Mouse (Mus musculus): ENCODE data around the gene Bcan. TPM values are rescaled to one million over a fixed set of nuclear protein-coding genes. Genes with fewer than 3 reads are reported as not detected.

Bcan gene
- polyA plus RNA-seq, 1 experiment = not detected

- no peak for TF ChIP-seq GATA1 (IDR thresholded peaks at IDR 0.05; ENCODE audit: low read length)
Observed at GRCm38 (mm10) chr3:87982836-87983601, 17.0 kb downstream of the Bcan start.

GRCm38 (mm10) chr3:87981894-87982835 is 17.9 kb downstream of the Bcan start:
- no peak for TF ChIP-seq GATA1 (IDR thresholded peaks at IDR 0.05; ENCODE audit: low read length)

DNA sequence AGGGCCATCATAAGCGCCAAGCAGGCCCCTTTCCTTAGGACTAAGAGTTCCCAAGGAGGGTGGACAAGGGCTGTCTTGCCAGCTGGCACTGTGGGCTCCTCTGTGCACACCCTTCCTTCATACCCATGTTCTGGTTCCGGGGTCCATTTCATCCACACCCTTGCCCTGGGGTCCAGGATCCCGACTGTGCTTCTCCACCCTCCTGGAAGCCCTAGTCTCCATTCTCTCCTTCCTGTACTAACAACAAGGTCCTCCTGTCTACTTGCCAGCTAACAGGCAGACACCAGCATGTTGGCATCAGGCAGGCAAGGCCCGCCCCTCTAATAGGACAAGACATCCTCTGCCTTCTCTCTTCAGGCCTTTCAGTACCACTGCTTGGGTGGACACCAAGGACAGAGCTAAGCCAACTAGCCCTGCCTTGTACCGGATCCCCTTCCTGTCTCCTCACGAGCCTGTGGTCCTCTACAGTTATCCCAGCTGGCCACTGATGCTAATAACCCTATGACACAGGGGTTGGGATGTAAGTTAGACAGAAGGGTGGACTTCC is 18.7 kb downstream of the Bcan start:
- TF ChIP-seq GATA1 (IDR thresholded peaks at IDR 0.05; ENCODE audit: low read length) = no peak

DNA sequence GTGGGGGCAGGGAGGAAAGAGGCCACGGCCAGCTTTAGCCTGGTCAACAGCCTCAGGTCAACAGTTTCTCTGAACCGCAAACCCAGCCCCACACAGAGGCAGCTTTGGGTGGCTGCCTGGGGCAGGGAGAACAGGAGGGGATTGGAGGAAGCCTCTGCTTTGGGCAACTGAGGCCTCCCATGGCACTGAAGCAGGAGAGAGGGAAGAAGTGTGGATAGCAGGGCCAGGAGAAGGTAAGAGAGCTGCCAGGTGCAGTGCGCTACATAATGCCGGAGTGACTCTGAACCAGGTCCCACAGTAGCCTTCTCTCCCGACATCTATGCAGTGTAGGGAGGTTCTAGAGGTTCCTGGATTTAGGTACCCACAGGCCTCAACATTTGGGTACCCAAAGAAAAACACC is 19.3 kb downstream of the Bcan start:
- no peak for TF ChIP-seq GATA1 (IDR thresholded peaks at IDR 0.05; ENCODE audit: low read length)

GRCm38 (mm10) chr3:87980085-87980484 is 19.9 kb downstream of the Bcan start:
- no peak for TF ChIP-seq GATA1 (IDR thresholded peaks at IDR 0.05; ENCODE audit: low read length)

DNA sequence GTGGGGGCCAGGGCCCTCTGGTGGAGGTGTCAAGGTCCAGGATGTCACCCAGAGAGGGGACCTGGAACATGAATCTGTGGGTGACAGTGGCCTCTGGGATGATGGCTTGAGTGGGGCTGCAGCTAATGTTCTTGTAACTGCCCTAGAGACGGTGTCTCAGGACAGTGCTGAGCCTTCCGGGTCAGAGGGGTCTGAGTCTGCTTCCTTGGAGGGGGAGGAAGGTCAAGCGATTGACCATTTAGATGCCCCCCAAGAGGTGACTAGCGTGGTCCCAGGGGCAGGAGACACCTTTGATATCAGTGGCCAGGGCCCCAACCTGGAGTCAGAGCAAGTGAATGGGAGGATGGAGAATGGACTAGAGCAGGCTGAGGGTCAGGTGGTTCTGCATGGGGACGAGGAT is 20.5 kb downstream of the Bcan start:
- no peak for TF ChIP-seq GATA1 (IDR thresholded peaks at IDR 0.05; ENCODE audit: low read length)

DNA sequence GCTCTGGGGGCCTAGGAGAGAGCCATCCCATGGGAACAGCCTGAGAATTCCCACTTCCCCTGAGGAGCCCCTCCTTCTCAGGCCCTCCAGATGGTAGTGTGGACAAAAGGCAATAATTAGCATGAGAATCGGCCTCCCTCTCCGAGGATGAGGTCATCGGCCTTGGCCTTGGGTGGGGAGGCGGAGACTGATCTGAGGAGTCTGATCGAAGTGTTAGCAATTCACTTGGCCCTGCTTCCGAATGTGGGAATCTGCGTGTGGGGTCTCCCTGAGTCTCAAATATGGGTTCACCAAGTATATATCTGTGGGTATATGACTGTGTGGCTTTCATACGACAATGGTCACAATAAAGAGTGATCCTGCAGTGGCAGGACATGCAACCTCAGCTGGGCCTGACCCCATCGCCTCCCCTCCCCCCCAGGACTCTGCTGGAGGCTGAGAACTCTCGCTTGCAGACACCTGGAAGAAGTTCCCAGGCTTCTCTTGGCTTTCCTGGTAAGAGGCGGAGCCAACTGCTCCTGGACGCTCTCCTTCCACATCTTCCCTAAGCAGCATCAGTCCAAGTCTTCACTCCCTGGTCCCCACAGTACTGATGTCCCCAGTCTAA is 25.5 kb downstream of the Bcan start:
- TF ChIP-seq GATA1 (IDR thresholded peaks at IDR 0.05; ENCODE audit: low read length) = no peak

GRCm38 (mm10) chr3:87973593-87974380 is 26.2 kb downstream of the Bcan start:
- no peak for TF ChIP-seq GATA1 (IDR thresholded peaks at IDR 0.05; ENCODE audit: low read length)

- no peak for TF ChIP-seq GATA1 (IDR thresholded peaks at IDR 0.05; ENCODE audit: low read length)
Observed at GRCm38 (mm10) chr3:87972776-87973175, 27.3 kb downstream of the Bcan start.

DNA sequence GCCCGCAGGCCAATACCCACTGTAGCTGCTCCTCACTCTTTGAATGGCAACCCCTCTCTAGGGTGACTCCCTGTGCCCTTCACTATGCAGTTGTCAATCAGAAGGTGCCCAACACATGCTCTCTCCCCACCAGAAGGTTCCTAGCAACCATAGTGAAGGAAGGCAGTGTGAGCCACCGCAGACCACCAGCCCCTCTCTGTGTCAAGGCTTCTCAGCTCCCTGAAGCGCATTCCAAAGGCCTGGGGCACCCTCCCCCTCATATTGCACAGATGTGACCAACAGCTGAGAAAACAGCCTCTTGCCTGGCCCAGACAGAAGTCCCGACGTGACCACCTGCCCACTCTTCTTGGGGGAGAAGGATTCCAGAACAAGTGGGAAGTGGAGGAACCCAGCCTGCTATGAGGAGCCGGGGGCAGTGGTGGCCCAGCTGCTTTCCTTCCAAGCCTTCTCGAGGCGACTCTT is 27.8 kb downstream of the Bcan start:
- no peak for TF ChIP-seq GATA1 (IDR thresholded peaks at IDR 0.05; ENCODE audit: low read length)

GRCm38 (mm10) chr3:87971489-87972202 is 28.4 kb downstream of the Bcan start:
- no peak for TF ChIP-seq GATA1 (IDR thresholded peaks at IDR 0.05; ENCODE audit: low read length)

DNA sequence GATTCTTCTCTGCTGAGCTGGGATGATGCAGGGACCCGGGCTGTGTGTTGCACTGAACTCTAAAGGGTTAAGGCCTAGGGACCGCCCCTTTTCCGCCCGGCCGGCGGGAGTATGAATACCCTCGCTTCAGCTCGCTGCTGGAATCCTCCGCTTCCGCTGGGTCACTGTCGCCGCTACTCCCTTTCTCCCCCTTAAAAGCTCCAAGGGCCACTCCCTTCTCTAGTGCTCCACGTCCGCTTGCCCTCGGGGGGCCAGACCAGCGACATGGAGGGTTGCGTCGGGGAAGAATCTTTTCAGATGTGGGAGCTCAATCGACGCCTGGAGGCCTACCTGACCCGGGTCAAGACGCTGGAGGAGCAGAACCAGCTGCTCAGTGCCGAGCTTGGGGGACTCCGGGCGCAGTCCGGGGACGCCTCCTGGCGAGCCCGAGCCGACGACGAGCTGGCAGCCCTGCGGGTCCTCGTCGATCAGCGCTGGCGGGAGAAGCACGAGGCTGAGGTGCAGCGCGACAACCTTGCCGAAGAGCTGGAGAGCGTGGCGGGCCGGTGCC is 29.0 kb downstream of the Bcan start, which contains the start of gene Nes:
Gene Nes (plus strand): TSS at position 140 of the 550 bp plus-strand sequence.
- TF ChIP-seq GATA1 (IDR thresholded peaks at IDR 0.05; ENCODE audit: low read length) = no peak

DNA sequence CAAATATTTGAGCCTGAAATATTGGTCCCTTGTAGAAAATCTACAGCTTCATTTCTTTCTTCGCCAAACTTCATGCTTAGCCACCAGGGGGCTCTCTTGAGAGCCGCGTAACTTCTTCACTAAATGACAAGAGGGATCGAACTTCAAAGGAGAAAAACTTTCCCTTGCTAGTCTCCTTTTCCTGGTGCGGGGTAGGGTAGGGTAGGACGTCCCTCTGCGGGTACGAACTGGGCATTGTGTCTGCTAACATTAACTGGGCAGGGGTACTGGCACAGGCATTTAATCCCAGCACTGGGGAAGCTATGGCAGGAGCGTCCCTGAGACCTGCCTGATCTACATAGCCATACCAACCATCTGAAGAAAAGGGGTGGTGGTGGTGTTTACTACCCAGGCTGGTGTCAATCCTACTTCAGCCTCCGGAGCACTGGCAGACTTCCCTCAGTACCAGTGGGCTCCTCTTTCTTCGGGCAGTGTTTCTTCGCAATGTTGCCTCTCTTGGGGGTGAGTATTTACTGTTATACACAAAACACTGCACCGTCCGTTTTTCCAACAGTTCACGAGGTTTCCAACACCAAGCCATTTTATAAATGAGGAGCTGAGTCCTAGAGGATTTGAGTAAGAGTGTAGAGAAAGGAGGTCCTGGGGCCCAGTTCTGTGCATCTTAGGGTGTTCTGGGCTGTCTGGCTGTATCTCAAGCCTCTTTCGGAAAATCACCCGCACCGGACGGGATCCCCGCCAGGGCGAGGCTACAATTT is 29.7 kb downstream of the Bcan start:
- TF ChIP-seq GATA1 (IDR thresholded peaks at IDR 0.05; ENCODE audit: low read length) = no peak
